Mouse (Mus musculus): ENCODE data around the gene Gm42957.

GRCm38 (mm10) chr3:96700376-96700775 is 65.1 kb downstream of the Gm42957 start:
- TF ChIP-seq CTCF (IDR thresholded peaks at IDR 0.05; ENCODE audit: borderline replicate concordance, extremely low read depth, insufficient read depth, insufficient read length) = 0 out of 2 replicates have a peak, but pooled peaks have one; percentile 4
- TF ChIP-seq POLR2A (IDR thresholded peaks at IDR 0.05; ENCODE audit: borderline replicate concordance, extremely low read depth, insufficient read depth, insufficient read length, poor library complexity, severe bottlenecking) = no peak
